Mouse (Mus musculus) lung, embryonic 15.5 days (tissue): ENCODE results near the gene Hdac8. TPM values are rescaled to one million over a fixed set of nuclear protein-coding genes. Genes with fewer than 3 reads are reported as not detected.

Experiments
- ATAC-seq: fragments of 200-750 bp; cut with Nextera tagmentation; 2 replicates; pipeline ENCODE4 v1.8.0; 2017; ENCODE audit warnings: moderate number of reproducible peaks, borderline replicate concordance; ENCODE audit not compliant: low FRiP score, low TSS enrichment; ENCODE audit errors: extremely low read depth
- H3K27ac ChIP-seq: fragments of 300-500 bp; sonication (generic); 2 replicates; pipeline ENCODE4 v1.5.1; 2015; ENCODE audit warnings: moderate library complexity, mild to moderate bottlenecking, inconsistent platforms
- H3K27me3 ChIP-seq: fragments of 300-500 bp; sonication (generic); 2 replicates; pipeline ENCODE4 v1.6.1; 2015; ENCODE audit warnings: inconsistent platforms
- H3K36me3 ChIP-seq: fragments of 300-500 bp; sonication (generic); 2 replicates; pipeline ENCODE4 v1.6.1; 2015; ENCODE audit warnings: inconsistent platforms
- H3K4me1 ChIP-seq: fragments of 300-500 bp; sonication (generic); 2 replicates; pipeline ENCODE4 v1.6.1; 2015; ENCODE audit warnings: inconsistent platforms
- H3K4me2 ChIP-seq: fragments of 300-500 bp; sonication (generic); 2 replicates; pipeline ENCODE4 v1.6.1; 2015; ENCODE audit warnings: inconsistent platforms, mild to moderate bottlenecking, moderate library complexity
- H3K4me3 ChIP-seq: fragments of 300-500 bp; sonication (generic); 2 replicates; pipeline ENCODE4 v1.5.1; 2015; ENCODE audit warnings: mild to moderate bottlenecking, inconsistent platforms
- H3K9ac ChIP-seq: fragments of 300-500 bp; sonication (generic); 2 replicates; pipeline ENCODE4 v1.6.1; 2015; ENCODE audit warnings: inconsistent platforms
- H3K9me3 ChIP-seq: fragments of 300-500 bp; sonication (generic); 2 replicates; pipeline ENCODE4 v1.6.1; 2016; ENCODE audit warnings: inconsistent platforms
- WGBS: fragments of 180-500 bp; shearing (Covaris S2); methylation state at CpG from one replicate; pipeline ENCODE4 v1.1.7; 2015; 5-methylcytosine and 5-hydroxymethylcytosine counted together
- microRNA-seq: library from miRNA; unstranded; fragments of <30 nt; microRNA quantifications from one replicate; pipeline ENCODE4, GENCODE M21; 2016
- polyA plus RNA-seq: library from polyadenylated mRNA; unstranded; fragments of >200 nt; fragmentation: Nextera tagmentation; extraction: Ambion mirVana; gene quantifications from 2 replicates; pipeline ENCODE4 v1.2.1, GENCODE M21; 2015

Gene Hdac8
- polyA plus RNA-seq, 1 experiment from 2014 or later, result 11.8 TPM

- 6% methylated on average over 42 of the region's 44 CpGs for WGBS
- Histone ChIP-seq H3K27me3 (peaks cover 67% of the 10 kb centered on the region), H3K4me2 (peak within 1 kb of the TSS; percentile 91), H3K9ac (peak within 1 kb of the TSS; percentile 24), H3K27ac (no peak within 1 kb of the TSS; the same call in 1 of the 2 replicates), H3K4me1 (no peaks in the 10 kb centered on the region), H3K9me3 (no peaks in the 10 kb centered on the region), H3K4me3 (peak within 1 kb of the TSS; percentile 52), H3K36me3 (no peaks in the 10 kb centered on the region)
- peak; percentile 88 for ATAC-seq
Measured at GRCm38 (mm10) chrX:102251937-102252860, 253.0 kb downstream of the Hdac8 start, which contains the start of gene Cited1. Cited1 (minus strand) TSS chrX:102252181.

DNA sequence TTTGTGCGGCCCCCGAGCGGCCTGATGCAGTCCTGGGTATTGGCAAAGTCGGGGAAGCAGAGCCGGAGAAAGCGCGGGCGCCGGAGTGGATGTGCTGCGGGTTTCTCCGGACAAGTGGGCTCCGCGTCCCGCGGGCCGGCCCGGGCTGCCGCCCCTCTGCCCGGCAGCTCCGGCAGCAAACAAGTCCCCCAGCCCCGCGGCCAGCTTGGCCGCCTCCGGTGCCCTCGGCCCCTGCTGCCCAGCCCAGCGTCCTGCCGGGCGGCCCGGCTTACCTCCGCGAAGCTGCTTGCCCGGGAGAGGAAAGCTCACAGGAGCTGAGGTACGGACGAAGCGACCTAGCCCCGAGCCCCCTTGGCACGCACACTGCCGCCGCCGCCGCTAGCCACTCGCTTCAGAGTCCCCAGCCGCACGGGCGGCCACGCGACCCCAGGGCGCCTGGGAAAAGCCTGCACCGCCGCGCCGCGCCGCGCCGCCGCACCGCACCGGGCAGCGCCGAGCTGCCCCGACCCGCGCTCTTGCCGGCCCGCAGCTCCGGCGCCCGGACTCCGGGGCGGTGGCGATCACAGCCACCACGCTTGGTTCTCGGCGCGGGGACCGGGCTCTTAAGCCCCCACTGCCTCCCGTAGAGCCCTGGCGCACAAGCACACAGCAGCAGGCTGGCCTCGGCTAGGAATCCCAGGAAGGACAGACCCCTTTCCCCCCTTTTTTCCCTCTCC is 253.8 kb downstream of the Hdac8 start:
- Histone ChIP-seq H3K4me1 (no peaks in the 10 kb centered on the region), H3K9me3 (no peaks in the 10 kb centered on the region), H3K36me3 (no peaks in the 10 kb centered on the region), H3K27ac (no peak overlapping the region; the same call in 1 of the 2 replicates), H3K9ac (peak overlapping the region; percentile 24; the same call in 1 of the 2 replicates), H3K27me3 (peaks cover 68% of the 10 kb centered on the region), H3K4me3 (peak overlapping the region; percentile 52), H3K4me2 (peak overlapping the region; percentile 91)
- ATAC-seq, result peak; percentile 48; the same call in 1 of the 2 replicates
- 10% methylated on average over 66 of the region's 80 CpGs for WGBS

- ATAC-seq, result no peak
- Histone ChIP-seq H3K27me3 (peaks cover 72% of the 10 kb centered on the region), H3K4me3 (peak overlapping the region; percentile 52), H3K4me1 (no peaks in the 10 kb centered on the region), H3K9me3 (no peaks in the 10 kb centered on the region), H3K36me3 (no peaks in the 10 kb centered on the region), H3K9ac (0 out of 2 replicates have a peak overlapping the region, but pooled peaks have one; percentile 24), H3K4me2 (peak overlapping the region; percentile 91), H3K27ac (no peak overlapping the region)
- WGBS, result 9% methylated on average over 22 of the region's 24 CpGs
Measured at GRCm38 (mm10) chrX:102250891-102251170, 254.3 kb downstream of the Hdac8 start.

DNA sequence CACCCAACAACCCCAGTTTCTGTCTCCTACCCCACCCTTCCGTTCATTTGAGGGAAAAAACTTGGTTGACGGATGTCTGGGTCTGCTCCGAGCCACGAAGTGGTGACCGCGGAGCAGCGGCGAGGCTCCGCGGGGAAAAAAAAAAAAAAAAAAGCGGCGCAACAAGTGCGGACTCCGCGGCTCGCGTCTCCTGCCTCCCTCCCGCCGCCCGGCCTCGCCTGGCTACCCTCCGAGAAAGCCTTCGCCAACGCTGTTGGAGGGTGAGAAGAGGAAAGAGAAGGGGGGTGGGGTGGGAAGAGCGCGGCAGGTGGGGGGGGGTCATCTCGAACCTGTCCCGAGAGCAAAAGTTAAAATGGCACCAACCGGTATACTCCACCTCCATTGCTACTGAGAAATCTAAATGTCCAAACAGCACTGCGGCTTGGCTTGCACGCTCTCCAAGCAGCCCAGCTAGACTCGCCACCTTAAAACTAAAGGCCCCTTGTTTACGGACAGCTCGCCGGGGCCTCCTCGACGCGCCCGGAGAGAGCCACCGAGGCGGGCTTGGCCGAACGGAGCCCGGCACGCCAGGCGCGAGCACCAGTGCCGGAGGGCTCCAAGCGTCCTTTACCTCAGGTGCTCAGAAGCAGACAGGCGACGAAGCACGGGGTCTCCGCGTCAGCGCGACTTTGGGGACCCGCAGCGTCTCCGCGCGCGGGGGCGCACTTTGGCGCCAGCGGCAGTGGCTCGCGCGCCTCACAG is 254.8 kb downstream of the Hdac8 start:
- no peak; the same call in 1 of the 2 replicates for ATAC-seq
- no peaks in the 10 kb centered on the region for H3K9me3 ChIP-seq
- H3K4me2 ChIP-seq, result peak overlapping the region; percentile 91
- H3K27ac ChIP-seq, result no peak overlapping the region
- 0 out of 2 replicates have a peak overlapping the region, but pooled peaks have one; percentile 2 for H3K9ac ChIP-seq
- no peaks in the 10 kb centered on the region for H3K4me1 ChIP-seq
- peaks cover 72% of the 10 kb centered on the region for H3K27me3 ChIP-seq
- no peaks in the 10 kb centered on the region for H3K36me3 ChIP-seq
- 15% methylated on average over 57 of the region's 68 CpGs for WGBS
- peak overlapping the region; percentile 52 for H3K4me3 ChIP-seq

- no peaks in the 10 kb centered on the region for H3K4me1 ChIP-seq
- no peak overlapping the region for H3K9ac ChIP-seq
- H3K27ac ChIP-seq, result no peak overlapping the region
- no peaks in the 10 kb centered on the region for H3K36me3 ChIP-seq
- H3K27me3 ChIP-seq, result peaks cover 17% of the 10 kb centered on the region
- no peak overlapping the region for H3K4me3 ChIP-seq
- H3K4me2 ChIP-seq, result no peak overlapping the region
- WGBS, result 52% methylated on average over 2 of the region's 2 CpGs
- no peak for ATAC-seq
- no peaks in the 10 kb centered on the region for H3K9me3 ChIP-seq
Measured at GRCm38 (mm10) chrX:102244334-102244733, 260.8 kb downstream of the Hdac8 start.

Small RNAs within 50 kb of the gene (microRNA-seq; reads per million reads assigned to microRNA genes)
- gene Gm26318, result not detected

Other genes starting within 250 kb of the Hdac8 start
- gene Phka1, start 138.9 kb upstream of the Hdac8 start, polyA plus RNA-seq, result 9.0 and 11.2 TPM in 2 replicates
- gene Gm3880, start 181.6 kb upstream of the Hdac8 start, polyA plus RNA-seq, result not detected in 2 replicates
- not detected in 2 replicates for gene Gm9112, start 202.3 kb upstream of the Hdac8 start, polyA plus RNA-seq
- not detected in 2 replicates for gene Dmrtc1b, start 202.5 kb upstream of the Hdac8 start, polyA plus RNA-seq